Mouse (Mus musculus) thymus, adult 2 months (tissue): ENCODE results near the gene Prom2.

Experiments
- CTCF ChIP-seq: fragments of 200-500 bp; IDR thresholded peaks from 2 replicates; pipeline ENCODE4 v1.5.1; 2012; ENCODE audit warnings: mild to moderate bottlenecking, control low read depth, low read length, moderate library complexity, borderline replicate concordance; ENCODE audit not compliant: control insufficient read depth, poor library complexity, insufficient read depth; ENCODE audit errors: extremely low read depth
- POLR2A ChIP-seq: fragments of 200-500 bp; IDR thresholded peaks from 2 replicates; pipeline ENCODE4 v1.6.1; 2012; ENCODE audit warnings: mild to moderate bottlenecking, low read length, control low read depth, moderate library complexity; ENCODE audit not compliant: control insufficient read depth, poor library complexity, insufficient read depth; ENCODE audit errors: extremely low read depth

DNA sequence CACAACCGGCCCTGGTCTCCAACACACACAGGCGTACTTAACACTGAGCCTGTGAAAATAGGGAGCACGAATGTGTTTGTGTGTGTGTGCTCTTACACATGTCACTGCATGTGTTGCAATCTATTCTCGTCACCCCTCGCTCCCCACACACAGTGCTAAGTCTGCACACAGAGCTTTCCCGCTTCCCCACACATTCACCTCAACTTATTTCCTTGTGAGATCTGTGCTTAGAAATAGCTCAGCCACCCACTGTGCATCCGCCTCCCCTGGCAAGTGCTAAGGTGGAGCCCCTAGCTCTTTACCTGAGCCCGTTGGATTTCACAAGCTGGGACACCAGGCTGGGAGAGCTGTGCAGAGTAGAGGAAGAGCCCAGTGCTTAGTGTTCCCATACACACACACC lies 42.5 kb downstream of the Prom2 start:
- TF ChIP-seq CTCF (no peak), POLR2A (no peak)
